Mouse (Mus musculus) forebrain, embryonic 12.5 days (tissue): Measurements from ENCODE around the gene Cd200. TPM values are rescaled to one million over a fixed set of nuclear protein-coding genes. Genes with fewer than 3 reads are reported as not detected.
"Not testable (repeated sequence)": the region's sequence is repeated elsewhere in the genome, so short reads cannot be mapped to it uniquely, and the experiment has no call there.

ENCODE experiments used
- ATAC-seq: fragments of 200-750 bp; cut with Nextera tagmentation; 2 replicates; pipeline ENCODE4 v1.8.0; 2017; ENCODE audit warnings: moderate TSS enrichment; ENCODE audit not compliant: low FRiP score
- H3K27ac ChIP-seq: fragments of 300-500 bp; sonication (generic); 2 replicates; pipeline ENCODE4 v1.5.1; 2016; ENCODE audit warnings: mild to moderate bottlenecking
- H3K27me3 ChIP-seq: fragments of 300-500 bp; sonication (generic); 2 replicates; pipeline ENCODE4 v1.6.1; 2016; ENCODE audit warnings: mild to moderate bottlenecking
- H3K36me3 ChIP-seq: fragments of 300-500 bp; sonication (generic); replicated peaks from 2 replicates; pipeline ENCODE4 v1.6.1; 2016; ENCODE audit warnings: mild to moderate bottlenecking
- H3K4me1 ChIP-seq: fragments of 300-500 bp; sonication (generic); 2 replicates; pipeline ENCODE4 v1.6.1; 2016
- H3K4me2 ChIP-seq: fragments of 300-500 bp; sonication (generic); 2 replicates; pipeline ENCODE4 v1.6.1; 2016; ENCODE audit warnings: mild to moderate bottlenecking, moderate library complexity
- H3K4me3 ChIP-seq: fragments of 300-500 bp; sonication (generic); replicated peaks from 2 replicates; pipeline ENCODE4 v1.5.1; 2016; ENCODE audit warnings: mild to moderate bottlenecking
- H3K9ac ChIP-seq: fragments of 300-500 bp; sonication (generic); 2 replicates; pipeline ENCODE4 v1.6.1; 2016; ENCODE audit warnings: mild to moderate bottlenecking
- H3K9me3 ChIP-seq: fragments of 300-500 bp; sonication (generic); 2 replicates; pipeline ENCODE4 v1.6.1; 2016
- WGBS: fragments of 180-500 bp; shearing (Covaris S2); methylation state at CpG from one replicate; pipeline ENCODE4 v1.1.7; 2016; 5-methylcytosine and 5-hydroxymethylcytosine counted together
- polyA plus RNA-seq: library from polyadenylated mRNA; unstranded; fragments of >200 nt; fragmentation: Nextera tagmentation; extraction: Ambion mirVana; gene quantifications from 2 replicates; pipeline ENCODE4 v1.2.1, GENCODE M21; 2016

Gene Cd200
- polyA plus RNA-seq, 1 experiment from 2014 or later, result 58.9 TPM

- no peak overlapping the region for H3K4me2 ChIP-seq
- ATAC-seq, result no peak
- no peaks in the 10 kb centered on the region for H3K4me1 ChIP-seq
- H3K27ac ChIP-seq, result no peak overlapping the region
- H3K9me3 ChIP-seq, result no peaks in the 10 kb centered on the region
- H3K27me3 ChIP-seq, result no peaks in the 10 kb centered on the region
- H3K9ac ChIP-seq, result no peak overlapping the region
- no peak overlapping the region for H3K4me3 ChIP-seq
- no peaks in the 10 kb centered on the region for H3K36me3 ChIP-seq
- 82% methylated on average over 4 of the region's 4 CpGs for WGBS
Measured at GRCm38 (mm10) chr16:45376294-45376693, 32.6 kb downstream of the Cd200 start.

- 80% methylated on average over 2 of the region's 2 CpGs for WGBS
Measured at GRCm38 (mm10) chr16:45375506-45376225, 33.2 kb downstream of the Cd200 start.

DNA sequence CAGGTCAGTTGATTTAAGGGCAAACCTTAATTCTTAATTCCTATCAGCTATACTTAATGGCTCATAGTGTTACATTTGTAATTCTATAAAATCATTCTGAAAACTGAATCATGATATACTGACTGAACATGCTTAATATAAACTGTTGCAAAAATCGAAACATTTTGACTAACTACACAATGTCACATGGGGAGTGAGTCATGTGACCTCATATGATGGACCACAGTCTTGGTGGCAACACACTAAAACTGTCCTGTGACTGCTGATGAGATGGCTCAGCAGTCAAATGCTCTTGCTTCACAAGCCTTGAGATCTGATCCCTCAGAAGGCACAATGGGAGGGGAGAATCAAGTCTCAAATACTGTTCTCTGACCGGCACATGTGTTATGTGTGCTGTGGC is 34.8 kb downstream of the Cd200 start:
- Histone ChIP-seq H3K4me1 (no peaks in the 10 kb centered on the region), H3K27ac (no peak overlapping the region), H3K9me3 (no peaks in the 10 kb centered on the region), H3K4me3 (no peak overlapping the region), H3K9ac (no peak overlapping the region), H3K4me2 (no peak overlapping the region), H3K36me3 (no peaks in the 10 kb centered on the region), H3K27me3 (no peaks in the 10 kb centered on the region)
- ATAC-seq, result no peak
- 83% methylated on average over 2 of the region's 2 CpGs for WGBS

More at GRCm38 (mm10) chr16:45375506-45376225, 33.2 kb downstream of the Cd200 start:
- Histone ChIP-seq H3K9me3 (no peaks in the 10 kb centered on the region), H3K27me3 (no peaks in the 10 kb centered on the region), H3K36me3 (no peaks in the 10 kb centered on the region), H3K4me2 (no peak overlapping the region), H3K4me1 (no peaks in the 10 kb centered on the region), H3K9ac (no peak overlapping the region), H3K27ac (no peak overlapping the region), H3K4me3 (no peak overlapping the region)
- ATAC-seq, result no peak

- WGBS, result 90% methylated on average over 1 of the region's 1 CpGs
- H3K36me3 ChIP-seq, result no peaks in the 10 kb centered on the region
- no peak overlapping the region for H3K27ac ChIP-seq
- H3K4me1 ChIP-seq, result no peaks in the 10 kb centered on the region
- no peak for ATAC-seq
- H3K9ac ChIP-seq, result no peak overlapping the region
- no peak overlapping the region for H3K4me3 ChIP-seq
- no peak overlapping the region for H3K4me2 ChIP-seq
- no peaks in the 10 kb centered on the region for H3K9me3 ChIP-seq
- no peaks in the 10 kb centered on the region for H3K27me3 ChIP-seq
Measured at GRCm38 (mm10) chr16:45371076-45371475, 37.8 kb downstream of the Cd200 start.

DNA sequence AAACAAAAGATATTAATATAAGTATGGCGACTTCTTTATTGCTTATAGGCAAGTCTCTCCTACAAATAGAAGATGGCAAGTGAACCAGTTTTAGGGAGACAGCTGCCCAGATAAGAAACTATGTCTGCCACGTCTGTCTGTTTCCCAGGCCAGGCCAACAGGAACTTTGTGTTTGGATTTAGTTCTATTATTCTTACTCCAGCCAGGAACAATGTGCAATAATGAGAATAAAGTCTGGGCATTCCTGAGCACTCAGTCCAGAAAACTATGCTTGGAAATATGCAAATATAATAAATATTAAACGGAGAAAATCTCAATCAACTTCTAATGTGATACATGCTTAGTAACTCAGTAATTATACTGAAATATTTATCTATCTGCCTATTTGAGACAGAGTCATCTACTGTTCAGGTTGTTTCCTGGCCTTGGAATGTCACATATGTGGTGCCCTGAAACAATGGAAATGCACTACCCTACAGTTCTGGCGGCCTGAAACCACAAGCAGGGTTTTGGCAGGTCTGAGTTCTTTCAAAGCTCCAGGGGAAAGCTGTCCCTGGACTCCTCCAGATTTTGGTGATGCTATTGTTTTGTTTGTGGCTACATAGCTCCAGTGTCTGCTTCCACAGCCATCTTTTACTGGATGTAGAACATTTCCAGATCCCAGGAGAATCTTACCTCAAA is 39.4 kb downstream of the Cd200 start:
- ATAC-seq, result no peak
- Histone ChIP-seq H3K27ac (no peak overlapping the region), H3K4me1 (no peaks in the 10 kb centered on the region), H3K9me3 (no peaks in the 10 kb centered on the region), H3K4me2 (no peak overlapping the region), H3K27me3 (no peaks in the 10 kb centered on the region), H3K4me3 (no peak overlapping the region), H3K36me3 (no peaks in the 10 kb centered on the region), H3K9ac (no peak overlapping the region)
- WGBS, result 77% methylated on average over 4 of the region's 4 CpGs

GRCm38 (mm10) chr16:45366111-45366510 is 42.7 kb downstream of the Cd200 start:
- 72% methylated on average over 7 of the region's 7 CpGs for WGBS
- Histone ChIP-seq H3K4me3 (no peak overlapping the region), H3K27me3 (no peaks in the 10 kb centered on the region), H3K9ac (no peak overlapping the region), H3K27ac (no peak overlapping the region), H3K9me3 (no peaks in the 10 kb centered on the region), H3K36me3 (no peaks in the 10 kb centered on the region), H3K4me1 (no peaks in the 10 kb centered on the region), H3K4me2 (no peak overlapping the region)
- no peak for ATAC-seq

GRCm38 (mm10) chr16:45365353-45365752 is 43.5 kb downstream of the Cd200 start:
- Histone ChIP-seq H3K9me3 (no peaks in the 10 kb centered on the region), H3K4me1 (no peaks in the 10 kb centered on the region), H3K4me3 (no peak overlapping the region), H3K36me3 (no peaks in the 10 kb centered on the region), H3K9ac (no peak overlapping the region), H3K4me2 (no peak overlapping the region), H3K27ac (no peak overlapping the region), H3K27me3 (no peaks in the 10 kb centered on the region)
- no peak for ATAC-seq
- 91% methylated on average over 9 of the region's 9 CpGs for WGBS

- no peak overlapping the region for H3K4me2 ChIP-seq
- no peaks in the 10 kb centered on the region for H3K4me1 ChIP-seq
- ATAC-seq, result no peak
- H3K27me3 ChIP-seq, result no peaks in the 10 kb centered on the region
- H3K9me3 ChIP-seq, result no peaks in the 10 kb centered on the region
- H3K27ac ChIP-seq, result no peak overlapping the region
- WGBS, result 93% methylated on average over 1 of the region's 1 CpGs
- H3K9ac ChIP-seq, result no peak overlapping the region
- H3K4me3 ChIP-seq, result no peak overlapping the region
- no peaks in the 10 kb centered on the region for H3K36me3 ChIP-seq
Measured at GRCm38 (mm10) chr16:45364627-45365026, 44.2 kb downstream of the Cd200 start.

DNA sequence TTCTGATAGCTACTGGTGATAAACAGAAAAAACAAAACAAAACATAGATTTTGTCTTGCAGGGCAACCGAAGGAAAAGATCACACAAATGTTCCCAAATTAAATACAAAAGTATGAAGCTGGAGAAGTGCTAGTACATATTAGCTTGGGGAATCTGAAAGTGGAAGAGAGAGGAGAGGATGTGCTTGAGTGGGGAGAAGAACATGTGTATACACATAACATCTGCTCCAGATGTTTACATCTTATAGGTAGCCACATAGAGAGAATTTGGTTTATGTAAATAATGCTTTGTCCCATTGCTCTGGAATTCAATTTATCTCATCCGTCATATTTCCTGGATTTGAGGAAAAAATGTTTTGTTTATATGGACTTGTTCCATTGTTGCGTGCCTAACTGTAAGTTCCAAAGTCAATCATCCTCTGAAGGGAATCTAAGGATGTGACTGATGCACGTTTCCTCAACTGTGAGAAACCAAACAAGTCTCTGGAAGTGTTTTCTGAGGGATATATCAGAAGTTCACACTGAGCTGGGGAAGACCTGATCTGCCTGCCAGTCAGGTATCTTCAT is 45.3 kb downstream of the Cd200 start:
- no peaks in the 10 kb centered on the region for H3K9me3 ChIP-seq
- H3K36me3 ChIP-seq, result no peaks in the 10 kb centered on the region
- no peaks in the 10 kb centered on the region for H3K4me1 ChIP-seq
- H3K4me3 ChIP-seq, result no peak overlapping the region
- ATAC-seq, result no peak
- no peaks in the 10 kb centered on the region for H3K27me3 ChIP-seq
- no peak overlapping the region for H3K27ac ChIP-seq
- H3K9ac ChIP-seq, result no peak overlapping the region
- WGBS, result 84% methylated on average over 4 of the region's 4 CpGs
- H3K4me2 ChIP-seq, result no peak overlapping the region

- Histone ChIP-seq H3K9ac (no peak overlapping the region), H3K27ac (no peak overlapping the region), H3K36me3 (no peaks in the 10 kb centered on the region), H3K4me3 (no peak overlapping the region), H3K4me2 (no peak overlapping the region), H3K4me1 (no peaks in the 10 kb centered on the region), H3K9me3 (no peaks in the 10 kb centered on the region), H3K27me3 (no peaks in the 10 kb centered on the region)
- ATAC-seq, result no peak
Measured at GRCm38 (mm10) chr16:45361450-45361849, 47.4 kb downstream of the Cd200 start.

DNA sequence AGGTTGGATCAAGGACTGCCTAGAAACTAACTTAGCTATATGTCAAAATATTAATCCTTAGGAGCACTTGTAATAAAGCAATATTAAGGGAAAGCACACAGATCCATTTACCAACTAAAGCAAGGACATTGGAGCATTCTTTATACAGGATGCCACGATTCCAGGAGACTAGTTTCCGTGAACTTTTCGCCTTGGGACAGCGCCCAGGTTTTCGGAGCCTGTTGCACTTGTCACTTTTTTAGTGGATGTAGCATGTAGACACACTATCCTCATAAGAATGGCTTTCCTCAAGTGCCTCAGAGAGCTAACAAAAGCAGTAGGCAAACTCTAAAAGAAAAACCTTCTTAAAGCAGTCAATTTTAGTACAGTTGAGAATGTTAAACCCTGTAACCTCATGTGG is 50.4 kb downstream of the Cd200 start:
- not testable (repeated sequence) for H3K4me3 ChIP-seq, H3K4me2 ChIP-seq

GRCm38 (mm10) chr16:45357134-45357533 is 51.7 kb downstream of the Cd200 start:
- Histone ChIP-seq H3K9me3 (no peaks in the 10 kb centered on the region), H3K9ac (no peak overlapping the region), H3K4me1 (no peaks in the 10 kb centered on the region), H3K4me3 (no peak overlapping the region), H3K27me3 (no peaks in the 10 kb centered on the region), H3K27ac (no peak overlapping the region), H3K4me2 (no peak overlapping the region), H3K36me3 (no peaks in the 10 kb centered on the region)
- 89% methylated on average over 1 of the region's 1 CpGs for WGBS
- ATAC-seq, result no peak

More for the DNA sequence above, 50.4 kb downstream of the Cd200 start:
- H3K27me3 ChIP-seq, H3K36me3 ChIP-seq, ATAC-seq, H3K27ac ChIP-seq, H3K4me1 ChIP-seq, H3K9ac ChIP-seq, H3K9me3 ChIP-seq: not testable (repeated sequence)
- WGBS, result 93% methylated on average over 5 of the region's 5 CpGs

- H3K4me3 ChIP-seq, result no peak overlapping the region
- H3K9ac ChIP-seq, result no peak overlapping the region
- H3K4me2 ChIP-seq, result no peak overlapping the region
- H3K36me3 ChIP-seq, result no peaks in the 10 kb centered on the region
- H3K27me3 ChIP-seq, result no peaks in the 10 kb centered on the region
- H3K9me3 ChIP-seq, result no peaks in the 10 kb centered on the region
- peak; percentile 75; the same call in 1 of the 2 replicates for ATAC-seq
- H3K27ac ChIP-seq, result no peak overlapping the region
- 0 out of 2 replicates have a peak, but pooled peaks cover 4% of the 10 kb centered on the region for H3K4me1 ChIP-seq
Measured at GRCm38 (mm10) chr16:45352875-45353274, 56.0 kb downstream of the Cd200 start.
